Mouse (Mus musculus): Measurements from ENCODE around the gene Trpm3.

GRCm38 (mm10) chr19:22418239-22418638 is 279.4 kb downstream of the Trpm3 start:
- TF ChIP-seq CTCF (IDR thresholded peaks at IDR 0.05; ENCODE audit: borderline replicate concordance, insufficient read depth, low read depth, low read length) (no peak), POLR2A (IDR thresholded peaks at IDR 0.05; ENCODE audit: borderline replicate concordance, insufficient read depth, low read length) (no peak)

All from cerebellum, adult 2 months (tissue).